Mouse (Mus musculus): ENCODE measurements around the gene Fanci.

DNA sequence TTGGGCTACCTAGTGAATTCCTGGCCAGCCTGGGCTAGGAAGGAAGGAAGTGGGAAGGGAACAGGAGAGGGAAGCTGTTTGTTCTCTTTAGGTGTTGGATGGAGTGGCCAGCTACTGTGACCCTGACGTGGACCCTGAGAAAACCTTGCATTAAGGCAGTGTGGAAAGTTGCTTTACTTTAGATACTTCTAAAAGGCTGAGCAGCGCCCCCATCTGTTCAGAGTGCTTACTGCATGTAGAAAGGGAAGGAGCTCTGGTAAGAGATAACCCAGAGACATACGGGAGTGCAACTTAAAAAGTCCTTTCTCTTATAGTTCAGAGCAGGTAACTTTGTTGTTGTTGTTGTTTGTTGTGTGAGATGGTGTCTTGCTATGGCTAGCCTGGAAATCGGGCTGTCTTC is 45.8 kb upstream of the Fanci start:
- TF ChIP-seq ZNF384 (IDR thresholded peaks at IDR 0.05; ENCODE audit: low read depth, low read length) (no peak), HCFC1 (IDR thresholded peaks at IDR 0.05; ENCODE audit: borderline replicate concordance, insufficient read depth, low read length) (no peak), CHD2 (IDR thresholded peaks at IDR 0.05; ENCODE audit: low read depth, low read length) (no peak)

All from ES-E14 (cell line).